Mouse (Mus musculus) B cell, adult 2 months (primary cell): Measurements from ENCODE around the gene Dmkn.

ENCODE experiments used
- DNase-seq, 2 experiments: peaks; one replicate each; pipeline ENCODE4 v3.0.0; 2022

Dmkn gene

DNA sequence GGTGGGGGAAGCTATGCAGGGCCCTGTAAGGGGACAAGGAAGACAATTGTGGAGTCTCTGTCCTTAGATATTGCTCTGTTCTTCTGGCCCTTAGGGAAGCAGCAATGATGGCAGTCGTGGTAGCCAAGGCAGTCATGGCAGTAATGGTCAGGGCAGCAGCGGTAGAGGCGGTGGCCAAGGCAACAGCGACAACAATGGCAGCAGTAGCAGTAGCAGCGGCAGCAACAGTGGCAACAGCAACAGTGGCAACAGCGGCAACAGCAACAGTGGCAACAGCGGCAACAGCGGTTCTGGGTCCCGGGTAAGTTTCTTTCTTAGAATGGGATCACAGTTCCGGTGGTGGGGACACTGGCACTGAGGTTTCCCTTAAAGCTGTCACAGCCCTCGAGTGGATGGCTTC, 1.6 kb downstream of the Dmkn start:
- no peak for DNase-seq

DNA sequence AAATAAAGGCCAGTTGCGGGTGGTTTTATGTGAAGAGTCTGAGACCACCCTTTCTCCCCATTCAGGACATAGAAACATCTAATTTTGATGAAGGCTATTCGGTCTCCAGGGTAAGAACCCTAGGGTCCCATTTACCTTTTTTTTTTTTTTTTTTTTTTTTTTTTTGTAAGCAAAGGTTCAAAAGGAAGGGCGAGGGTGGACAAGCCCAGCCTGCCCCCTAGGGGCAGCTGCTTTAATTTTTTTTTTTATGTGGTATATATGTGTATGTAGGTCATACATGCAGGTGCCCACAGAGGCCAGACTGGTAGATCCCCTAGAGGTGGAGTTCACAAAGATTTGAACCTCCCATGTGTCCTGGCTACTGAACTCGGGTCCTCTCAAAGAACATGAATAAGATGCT, 2.9 kb downstream of the Dmkn start:
- no peak for DNase-seq

DNA sequence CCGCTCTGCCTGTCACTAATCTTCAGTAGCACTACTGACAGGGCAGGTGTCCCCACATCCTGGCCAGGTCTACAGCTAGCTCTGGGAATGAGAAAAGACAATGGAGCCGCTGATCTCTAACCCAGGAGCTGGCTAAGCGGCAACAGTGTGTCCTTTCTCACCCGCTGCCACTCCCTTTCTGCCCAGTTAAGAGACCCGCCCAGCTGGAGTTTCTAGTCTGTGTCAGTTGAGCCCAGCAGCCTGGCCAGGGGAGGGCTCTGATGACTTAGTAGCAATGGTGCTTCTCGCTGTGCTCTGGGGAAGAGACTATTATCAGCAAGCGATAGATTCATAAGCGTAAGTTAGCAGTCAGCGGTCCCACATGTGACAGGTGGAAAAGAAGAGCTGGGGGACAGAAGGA, 5.7 kb downstream of the Dmkn start:
- DNase-seq: peak; percentile 23 to 29

DNA sequence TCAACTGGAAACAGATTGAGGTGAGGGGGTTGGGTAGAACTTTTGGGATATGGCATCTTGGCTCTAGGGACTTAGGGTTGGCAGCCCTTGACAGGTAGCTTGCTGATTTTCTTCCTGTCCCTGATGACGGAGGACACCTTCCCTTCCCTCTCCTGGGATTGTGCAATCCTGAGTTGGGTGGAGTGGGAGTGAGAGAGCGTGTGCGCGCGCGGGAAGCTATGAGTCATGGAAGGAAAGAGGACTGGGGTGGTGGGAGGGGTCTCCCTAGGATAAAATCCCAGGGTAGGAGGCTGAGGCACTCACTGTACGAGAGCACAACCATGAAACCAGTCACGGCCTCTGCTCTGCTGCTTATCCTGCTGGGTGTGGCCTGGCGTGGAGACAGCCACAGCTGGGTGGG, 12.5 kb downstream of the Dmkn start:
- DNase-seq: no peak

DNA sequence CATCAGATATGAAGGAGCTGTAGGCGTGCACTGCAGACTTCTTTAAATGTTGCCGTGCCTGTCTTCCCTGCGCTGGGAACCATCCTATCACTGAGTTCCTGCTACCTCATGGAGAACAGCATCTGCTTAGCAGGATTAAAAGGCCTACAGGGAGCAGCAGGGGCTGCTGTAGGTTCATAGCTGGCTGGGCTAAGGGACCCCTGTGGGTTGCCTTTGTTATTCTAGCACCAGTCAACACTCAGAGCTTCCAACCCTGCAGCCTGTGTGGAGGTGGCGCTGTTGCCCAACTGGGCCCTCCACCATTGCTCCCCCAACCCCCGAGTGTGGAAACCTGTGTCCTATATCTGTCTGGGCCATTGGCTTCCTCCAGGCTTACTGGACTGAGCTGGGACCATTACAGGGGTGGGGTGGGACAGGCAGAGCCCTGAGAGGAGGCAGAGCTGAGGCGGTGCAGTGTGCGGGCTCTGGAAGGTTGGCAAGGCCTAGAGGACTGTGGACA, 13.6 kb downstream of the Dmkn start:
- DNase-seq: no peak

DNA sequence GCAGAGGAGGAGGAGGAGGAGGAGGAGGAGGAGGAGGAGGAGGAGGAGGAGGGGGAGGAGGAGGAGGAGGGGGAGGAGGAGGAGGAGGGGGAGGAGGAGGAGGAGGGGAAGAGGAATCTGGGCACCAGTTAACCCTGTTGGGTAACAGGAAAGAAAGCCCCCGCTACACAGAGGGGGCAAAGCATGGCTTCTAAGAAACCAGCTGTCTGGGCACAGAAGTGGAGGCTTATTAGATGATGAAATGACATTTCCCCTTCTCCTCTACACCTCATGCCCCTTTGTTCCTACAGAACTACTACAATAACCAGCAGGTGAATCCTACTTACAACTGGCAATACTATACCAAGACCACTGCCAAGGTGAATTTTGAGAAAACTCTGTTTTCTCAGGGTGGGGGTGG, 14.4 kb downstream of the Dmkn start:
- DNase-seq: no peak

DNA sequence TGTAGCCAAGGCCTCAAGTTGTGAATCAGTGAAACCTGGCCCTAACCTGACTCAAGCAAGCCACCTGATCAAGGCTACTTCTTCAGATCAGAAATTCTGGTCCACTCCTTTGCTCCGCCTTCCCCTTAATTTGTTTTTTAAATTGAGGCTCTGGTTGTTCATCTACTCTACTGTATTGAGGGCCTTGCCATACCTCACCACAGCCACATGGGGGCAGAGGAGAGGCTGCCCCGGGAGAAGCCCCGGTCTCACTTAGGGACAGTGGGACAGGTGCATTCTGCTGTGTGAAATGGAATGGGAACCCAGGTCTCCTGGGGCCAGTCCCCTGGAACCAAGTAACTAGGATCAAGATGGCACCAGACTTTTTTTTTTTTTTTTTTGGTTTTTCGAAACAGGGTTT, 18.2 kb downstream of the Dmkn start:
- peak; percentile 56 to 58 for DNase-seq

DNA sequence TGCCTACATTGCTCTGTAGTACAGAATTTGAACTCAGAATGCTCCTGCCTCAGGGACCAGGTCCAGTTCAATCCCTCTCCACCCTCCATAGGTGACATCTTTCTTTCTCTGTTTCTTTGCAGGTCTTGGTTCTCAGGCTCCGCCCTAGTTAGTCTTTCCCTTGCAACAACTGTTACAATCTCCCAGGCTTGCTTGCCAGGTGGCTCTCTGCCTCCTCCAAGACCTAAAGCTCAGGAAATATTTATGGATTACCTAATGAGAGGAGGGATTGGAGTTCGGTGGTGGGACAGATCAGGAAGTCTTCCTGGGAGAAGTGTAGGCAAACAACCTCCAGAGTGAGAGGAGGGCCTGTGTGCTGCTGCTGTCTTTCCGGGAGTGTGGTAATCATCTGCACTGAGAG, 19.1 kb downstream of the Dmkn start:
- DNase-seq: no peak

DNA sequence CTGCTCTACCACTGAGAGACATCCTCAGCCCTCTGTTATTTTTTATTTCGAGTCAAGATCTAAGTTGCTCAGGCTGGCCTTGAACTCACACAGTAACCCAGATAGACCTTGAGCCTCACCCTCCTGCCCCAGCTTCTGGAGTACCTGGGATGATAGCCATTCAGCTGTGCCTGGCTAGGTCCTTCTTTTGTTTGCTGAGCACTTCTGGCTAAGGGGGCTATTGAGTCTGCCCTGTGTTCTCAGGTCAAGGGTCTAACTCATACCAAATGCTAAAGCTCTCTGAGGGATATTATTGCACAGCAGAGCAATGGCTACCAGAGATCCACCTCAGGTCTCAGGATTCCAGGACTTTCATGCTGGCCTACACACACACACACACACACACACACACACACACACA, 21.6 kb downstream of the Dmkn start:
- no peak for DNase-seq

DNA sequence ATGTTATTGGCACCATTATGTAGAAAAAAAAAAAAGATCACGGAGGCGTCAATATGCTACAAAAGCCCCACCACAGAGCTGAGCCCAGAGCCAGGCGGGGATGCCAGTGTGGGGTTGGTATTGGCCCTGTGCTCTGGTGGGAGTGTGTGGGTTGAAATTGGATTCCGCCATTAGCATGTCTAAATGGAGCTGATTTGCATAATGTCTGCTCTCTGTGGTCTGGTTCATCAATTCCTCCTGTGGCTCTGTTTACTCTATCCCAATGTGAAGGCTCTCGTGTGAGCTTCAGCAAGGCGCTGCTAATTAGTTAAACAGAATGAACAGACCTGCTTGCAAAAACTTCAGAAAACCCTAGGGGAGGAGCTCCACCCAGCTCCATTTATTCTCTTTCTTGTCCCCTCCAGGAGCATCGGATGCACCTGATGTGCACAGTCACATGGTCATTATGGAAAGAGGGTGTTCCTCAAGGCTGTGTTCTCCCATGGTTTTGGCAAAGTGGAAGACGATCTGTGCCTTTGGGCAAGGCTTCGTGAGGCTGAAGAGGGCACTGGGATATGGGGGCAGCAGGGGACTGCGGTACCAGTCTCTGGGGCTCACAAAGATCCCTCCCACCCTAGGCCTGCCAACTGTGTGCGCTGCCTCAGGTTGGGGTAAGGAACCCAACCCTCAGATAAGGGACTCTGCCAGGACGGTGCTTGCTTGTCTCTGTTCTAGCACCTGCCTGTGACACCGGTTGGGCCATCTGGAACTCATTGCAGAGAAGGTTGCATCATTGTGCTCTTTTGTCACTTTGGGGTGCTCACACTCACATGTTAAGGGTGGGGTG, 22.4 kb downstream of the Dmkn start:
- DNase-seq: no peak

DNA sequence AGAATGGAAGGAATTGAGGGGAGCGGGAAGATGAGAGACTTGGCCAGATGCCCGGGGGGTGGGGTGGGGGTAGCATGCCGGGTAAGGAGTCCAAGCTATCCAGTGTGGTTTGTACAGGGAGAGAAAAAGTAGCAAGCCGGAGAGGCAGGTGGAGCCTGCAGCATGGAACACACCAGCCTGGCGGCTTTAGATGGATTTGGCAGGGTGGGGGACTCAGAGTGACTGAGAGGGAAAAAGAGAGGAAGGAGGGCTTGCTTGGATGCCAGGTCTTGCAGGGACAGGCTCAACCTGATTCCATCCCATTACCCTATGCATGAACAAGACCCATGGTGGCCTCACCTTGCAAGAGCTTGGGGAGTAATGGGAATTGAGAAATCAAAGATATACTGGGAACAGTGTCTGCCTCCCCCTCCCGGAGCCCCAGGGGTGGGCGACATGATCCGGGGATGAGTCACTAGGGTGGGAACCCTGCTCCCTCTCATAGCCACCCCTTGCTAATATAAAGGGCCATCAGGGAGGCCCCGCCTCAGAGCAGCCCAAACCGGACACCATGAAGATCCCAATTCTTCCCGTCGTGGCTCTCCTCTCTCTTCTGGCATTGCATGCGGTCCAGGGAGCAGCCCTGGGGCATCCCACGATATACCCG, 23.9 kb downstream of the Dmkn start, which contains the start of gene Krtdap:
TSS of gene Krtdap (plus strand) at position 520 of the 646 bp plus-strand sequence.
- DNase-seq: no peak

DNA sequence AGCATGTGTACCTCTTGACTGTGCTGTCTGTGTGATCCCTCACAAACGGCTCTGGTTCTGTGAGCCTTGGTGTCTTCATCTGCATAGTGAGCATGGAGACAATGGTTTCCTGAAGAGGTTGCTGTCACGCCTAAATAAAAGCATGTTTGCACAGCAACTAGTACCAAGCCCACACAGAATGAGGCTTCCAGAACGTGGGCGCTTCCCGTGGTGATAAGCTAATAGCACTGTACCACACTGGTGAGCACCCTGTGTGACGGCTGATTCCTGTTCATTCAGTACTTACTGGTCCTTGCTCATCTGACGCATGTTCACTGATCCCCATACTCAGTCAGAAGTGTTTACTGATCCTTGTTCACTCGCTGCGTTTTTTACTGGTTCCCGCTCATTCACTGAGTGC, 26.6 kb downstream of the Dmkn start:
- no peak for DNase-seq

DNA sequence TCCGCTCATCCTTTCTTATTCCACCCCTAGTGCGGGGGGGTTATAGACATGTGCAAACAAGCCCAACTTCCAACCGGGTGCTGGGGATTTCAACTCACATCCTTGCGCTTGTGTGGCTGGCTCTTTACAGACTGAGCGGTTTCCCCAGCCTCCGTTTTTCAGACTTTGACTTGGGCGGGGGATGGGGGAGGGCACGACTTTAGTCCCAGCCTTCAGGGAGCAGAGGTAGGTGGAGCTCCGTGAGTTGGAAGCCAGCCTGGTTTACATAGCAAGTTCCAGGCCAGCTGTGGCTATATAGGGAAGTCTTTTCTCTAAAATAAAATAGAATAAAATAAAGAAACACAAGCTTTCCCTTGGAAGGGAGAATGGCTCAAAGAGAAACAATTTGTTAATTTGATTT, 28.4 kb downstream of the Dmkn start:
- no peak for DNase-seq

DNA sequence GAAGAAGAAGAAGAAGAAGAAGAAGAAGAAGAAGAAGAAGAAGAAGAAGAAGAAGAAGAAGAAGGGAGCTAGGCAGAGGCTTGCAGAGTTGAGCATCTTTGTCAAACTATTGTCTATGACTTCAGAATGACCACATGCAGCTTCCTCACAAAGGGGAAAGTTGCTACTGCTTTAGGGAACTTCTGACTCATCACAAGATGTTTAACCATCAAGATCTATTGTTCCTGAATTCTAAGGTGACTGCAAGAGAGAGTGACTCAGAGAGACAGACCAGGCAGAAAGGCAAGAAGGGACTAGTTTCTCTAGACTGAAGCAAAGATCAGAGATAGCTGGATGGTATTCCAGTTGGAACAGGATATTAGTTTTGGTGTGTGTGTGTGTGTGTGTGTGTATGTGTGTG, 31.4 kb downstream of the Dmkn start:
- DNase-seq: no peak

DNA sequence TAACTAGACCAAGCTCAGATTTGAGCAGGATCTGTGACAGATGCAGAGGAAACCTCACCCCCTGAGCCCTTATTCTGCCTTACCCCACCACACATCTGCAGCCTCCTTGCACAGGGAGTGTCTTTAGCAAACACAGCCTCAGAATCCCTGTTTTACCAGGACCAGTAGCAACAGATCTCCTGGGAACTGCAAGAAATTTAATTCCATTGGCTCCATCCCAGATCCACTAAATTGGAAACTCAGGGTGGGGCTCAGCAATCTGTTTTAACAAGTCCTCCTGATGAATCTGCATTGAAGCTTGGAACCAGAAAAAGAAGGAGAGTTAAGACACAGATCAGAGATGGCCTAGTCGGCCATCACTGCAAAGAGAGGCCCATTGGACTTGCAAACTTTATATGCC, 33.2 kb downstream of the Dmkn start:
- no peak for DNase-seq

DNA sequence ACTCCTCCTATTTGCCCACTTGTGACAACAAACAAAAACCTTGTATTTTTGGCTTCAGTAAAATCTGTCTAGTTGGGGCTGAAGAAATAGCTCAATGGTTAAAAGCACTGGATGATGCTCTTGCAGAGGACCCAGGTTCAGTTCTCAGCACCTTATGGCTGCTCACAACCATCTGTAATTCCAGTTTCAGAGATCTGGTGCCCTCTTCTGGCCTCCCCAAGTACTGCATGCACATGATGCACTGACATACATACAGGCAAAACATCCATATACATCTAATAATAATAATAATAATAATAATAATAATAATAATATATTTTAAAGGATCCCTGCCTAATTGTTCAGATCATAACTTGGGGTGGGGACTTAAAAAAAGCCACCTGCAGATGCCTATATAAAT, 37.1 kb downstream of the Dmkn start:
- peak; percentile 20 to 26 for DNase-seq

DNA sequence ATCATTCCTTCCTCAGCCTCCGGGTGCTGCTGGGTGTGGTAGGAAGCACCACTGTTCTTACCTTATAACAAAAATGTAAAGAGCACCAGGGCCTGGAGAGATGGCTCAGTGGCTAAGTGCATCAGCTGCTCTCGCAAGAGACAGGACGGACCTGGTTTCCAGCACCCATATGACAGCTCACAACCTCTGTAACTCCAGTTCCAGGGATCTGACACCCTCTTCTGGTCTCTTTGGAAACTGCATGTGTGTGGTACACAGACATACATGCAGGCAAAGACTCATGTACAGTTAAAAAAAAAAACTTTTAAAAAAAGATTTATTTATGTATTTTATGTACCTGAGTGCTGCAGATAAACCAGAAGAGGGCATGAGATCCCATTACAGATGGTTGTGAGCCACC, 39.7 kb downstream of the Dmkn start:
- DNase-seq: no peak

DNA sequence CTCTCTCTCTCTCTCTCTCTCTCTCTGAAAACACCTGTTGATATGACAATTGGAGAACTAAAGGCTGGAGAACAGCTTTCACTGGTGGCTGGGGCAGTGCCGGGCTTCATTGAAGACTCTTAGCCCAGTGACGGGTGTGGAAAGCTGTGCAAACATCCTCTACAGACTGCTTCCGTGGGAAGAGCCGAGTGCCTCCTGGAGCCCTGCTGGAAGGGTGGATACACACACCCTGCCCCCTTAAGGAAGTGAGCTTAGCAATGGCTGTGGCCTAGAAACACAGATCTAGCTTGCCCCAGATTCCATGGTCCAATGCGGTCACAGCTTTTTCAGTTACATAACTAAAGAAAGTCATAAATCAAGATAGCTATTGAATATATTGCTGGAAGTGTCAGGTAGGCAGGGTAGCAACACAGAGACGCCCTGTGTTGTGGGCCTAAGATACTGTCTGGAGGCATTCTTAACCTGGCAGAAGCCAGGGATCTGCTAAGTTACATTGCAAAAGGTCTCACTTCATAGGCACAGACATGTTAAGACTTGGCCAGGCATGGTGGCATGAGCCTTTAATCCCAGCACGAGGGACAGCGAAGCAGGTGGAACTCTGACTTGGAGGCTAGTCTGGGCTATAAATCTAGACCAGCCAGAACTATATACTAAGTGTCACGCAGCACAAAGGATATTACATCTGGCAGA, 40.6 kb downstream of the Dmkn start:
- no peak for DNase-seq

DNA sequence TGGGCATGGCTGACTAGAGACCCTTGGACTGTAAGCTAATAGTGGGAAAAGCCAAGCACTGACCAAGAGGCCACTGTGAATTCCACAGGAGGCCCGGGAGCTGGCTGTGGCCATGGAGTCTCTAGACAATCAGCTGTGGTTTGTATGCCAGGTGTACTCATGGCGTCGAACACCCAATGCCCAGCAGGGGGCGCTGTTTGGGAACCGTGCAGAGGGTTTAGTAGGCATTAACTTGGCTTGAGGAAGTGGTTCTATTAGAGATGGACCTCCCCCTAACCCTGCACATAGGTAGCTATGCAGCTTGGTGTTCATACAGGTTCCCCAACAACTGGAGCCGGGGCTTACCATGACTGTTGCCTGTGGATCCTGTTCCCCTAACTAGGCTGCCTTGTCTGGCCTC, 42.4 kb downstream of the Dmkn start:
- DNase-seq: peak; percentile 94

DNA sequence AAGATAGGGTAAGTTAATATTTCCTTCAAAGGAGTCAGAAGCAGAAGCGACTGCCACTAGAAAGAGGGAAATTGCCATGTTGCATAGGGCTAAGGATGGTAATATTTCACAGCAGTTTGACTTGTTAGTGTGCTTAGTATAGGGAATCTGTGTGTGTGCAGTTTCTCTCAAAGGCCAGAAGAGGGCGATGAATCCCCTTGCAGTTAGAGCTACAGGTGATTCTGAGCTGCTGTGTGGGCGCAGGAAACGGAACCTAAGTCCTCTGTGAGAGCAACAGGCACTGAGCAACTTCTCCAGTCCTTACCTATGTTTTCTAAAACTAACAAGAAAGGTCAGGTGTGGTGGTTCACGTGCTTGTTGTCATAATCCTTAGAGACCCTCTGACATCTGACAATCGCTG, 46.8 kb downstream of the Dmkn start:
- peak; percentile 35 for DNase-seq

DNA sequence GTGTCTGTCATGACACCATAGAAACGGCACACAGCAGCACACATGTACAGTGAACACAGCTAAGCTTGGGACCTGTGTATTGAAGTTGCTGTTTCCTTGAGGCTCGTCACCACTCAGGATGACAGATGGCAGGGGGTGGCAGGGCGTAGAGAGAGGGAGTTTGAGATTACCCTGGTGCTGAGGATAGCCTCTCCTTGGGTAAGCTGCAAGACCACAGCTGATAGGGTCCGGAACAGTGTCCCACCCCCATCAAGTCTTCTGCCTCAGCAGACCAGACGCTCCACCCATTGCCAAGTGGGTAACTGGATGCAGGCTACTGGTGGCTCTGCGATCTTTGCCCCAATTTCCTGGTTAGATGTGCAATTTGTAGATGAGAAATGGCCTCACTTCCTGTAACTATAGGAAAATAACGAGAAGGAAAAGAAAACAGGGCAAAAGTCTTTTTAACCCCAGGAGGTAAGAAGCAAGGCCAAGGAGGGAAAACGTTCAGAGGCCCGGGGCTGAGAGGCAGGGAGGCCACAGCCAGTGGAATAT, 48.3 kb downstream of the Dmkn start:
- DNase-seq: no peak

DNA sequence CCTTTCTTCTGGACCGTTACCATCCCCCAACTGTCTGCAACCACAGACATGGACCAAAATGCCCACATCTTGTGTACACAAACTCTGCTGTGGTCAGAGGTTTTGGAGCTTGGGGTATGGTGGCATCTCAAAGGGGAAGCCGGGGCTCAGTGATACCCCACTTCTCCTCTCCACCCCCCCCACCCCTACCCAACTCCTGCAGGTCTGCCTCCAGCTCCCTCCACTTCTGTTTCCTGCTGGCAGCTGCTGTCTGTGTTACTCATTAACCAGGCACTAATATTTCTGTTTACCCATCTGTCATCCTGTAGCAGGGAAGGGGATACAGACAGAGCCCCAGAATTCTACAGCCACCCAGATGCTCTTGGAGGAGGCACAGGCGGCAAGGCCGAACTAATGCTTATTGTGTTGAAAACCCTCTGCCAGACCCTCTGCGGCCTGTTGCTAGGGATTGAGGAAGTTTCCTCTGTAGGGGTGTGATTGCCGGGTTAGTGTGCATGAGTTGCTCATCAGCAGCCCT, 48.8 kb downstream of the Dmkn start:
- DNase-seq: no peak

DNA sequence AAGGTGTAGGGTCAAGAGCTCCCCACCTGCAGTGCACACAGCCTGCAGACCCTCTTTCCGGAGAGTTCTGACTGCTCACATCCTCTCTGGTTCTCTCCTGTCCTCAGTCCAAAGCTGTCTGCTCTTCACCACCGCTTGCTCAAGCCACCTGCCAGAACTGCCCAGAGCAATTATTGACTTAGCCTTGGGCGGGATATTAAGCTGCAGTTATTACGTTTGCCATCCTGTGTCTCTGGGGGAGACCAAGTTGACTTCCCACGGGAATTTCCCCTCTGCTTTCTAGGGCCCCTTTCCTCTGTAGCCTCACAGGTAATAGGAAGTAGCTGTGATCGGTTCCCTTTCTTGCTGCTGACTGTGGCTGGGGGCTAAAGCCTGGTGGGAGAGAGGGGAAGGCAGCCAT, 56.6 kb downstream of the Dmkn start:
- DNase-seq: peak in 1 of 2 experiments; percentile 31
